Mouse (Mus musculus): ENCODE measurements at regions not wholly inside any gene's neighbourhood (a gene's known extent, or its start where the extent isn't known, plus 50 kb on each side); places are given as distances from the start of the nearest gene placed in this dataset.
"Not testable (repeated sequence)": the region's sequence is repeated elsewhere in the genome, so short reads cannot be mapped to it uniquely, and the experiment has no call there.

- DNase-seq = no peak
Measured at GRCm38 (mm10) chr12:45287759-45288158, 213.2 kb upstream of the Stxbp6 start.

GRCm38 (mm10) chr12:45256309-45256708, 181.8 kb upstream of the Stxbp6 start:
- no peak for DNase-seq

GRCm38 (mm10) chr12:45211131-45211530, 136.6 kb upstream of the Stxbp6 start:
- no peak for DNase-seq

GRCm38 (mm10) chr12:45195304-45195920, 120.9 kb upstream of the Stxbp6 start:
- DNase-seq = no peak

- no peak for DNase-seq
Measured at GRCm38 (mm10) chr12:45187149-45187548, 112.6 kb upstream of the Stxbp6 start.

- no peak for DNase-seq
Measured at GRCm38 (mm10) chr12:45184510-45184909, 110.0 kb upstream of the Stxbp6 start.

- DNase-seq = no peak
Measured at GRCm38 (mm10) chr12:45177454-45177853, 102.9 kb upstream of the Stxbp6 start.

GRCm38 (mm10) chr12:45175259-45175658, 100.8 kb upstream of the Stxbp6 start:
- DNase-seq = not testable (repeated sequence)

GRCm38 (mm10) chr12:45171927-45172642, 97.6 kb upstream of the Stxbp6 start:
- DNase-seq = peak; percentile 14

GRCm38 (mm10) chr12:45162011-45162410, 87.5 kb upstream of the Stxbp6 start:
- no peak for DNase-seq

- DNase-seq = not testable (repeated sequence)
Measured at GRCm38 (mm10) chr12:45161581-45161980, 87.1 kb upstream of the Stxbp6 start.

- no peak for DNase-seq
Measured at GRCm38 (mm10) chr12:45158986-45159385, 84.5 kb upstream of the Stxbp6 start.

- no peak for DNase-seq
Measured at GRCm38 (mm10) chr12:45137438-45138018, 63.0 kb upstream of the Stxbp6 start.

- no peak for DNase-seq
Measured at GRCm38 (mm10) chr12:45133415-45133814, 58.9 kb upstream of the Stxbp6 start.

- no peak for DNase-seq
Measured at GRCm38 (mm10) chr12:45131139-45131538, 56.6 kb upstream of the Stxbp6 start.

- DNase-seq = no peak
Measured at GRCm38 (mm10) chr12:45125866-45126265, 51.4 kb upstream of the Stxbp6 start.
